Mouse (Mus musculus): ENCODE measurements around the gene Slc25a39. TPM values are rescaled to one million over a fixed set of nuclear protein-coding genes. Genes with fewer than 3 reads are reported as not detected.

Slc25a39 gene
- total and polyA plus RNA-seq, 3 experiments: 108 to 226 (median 199) TPM

DNA sequence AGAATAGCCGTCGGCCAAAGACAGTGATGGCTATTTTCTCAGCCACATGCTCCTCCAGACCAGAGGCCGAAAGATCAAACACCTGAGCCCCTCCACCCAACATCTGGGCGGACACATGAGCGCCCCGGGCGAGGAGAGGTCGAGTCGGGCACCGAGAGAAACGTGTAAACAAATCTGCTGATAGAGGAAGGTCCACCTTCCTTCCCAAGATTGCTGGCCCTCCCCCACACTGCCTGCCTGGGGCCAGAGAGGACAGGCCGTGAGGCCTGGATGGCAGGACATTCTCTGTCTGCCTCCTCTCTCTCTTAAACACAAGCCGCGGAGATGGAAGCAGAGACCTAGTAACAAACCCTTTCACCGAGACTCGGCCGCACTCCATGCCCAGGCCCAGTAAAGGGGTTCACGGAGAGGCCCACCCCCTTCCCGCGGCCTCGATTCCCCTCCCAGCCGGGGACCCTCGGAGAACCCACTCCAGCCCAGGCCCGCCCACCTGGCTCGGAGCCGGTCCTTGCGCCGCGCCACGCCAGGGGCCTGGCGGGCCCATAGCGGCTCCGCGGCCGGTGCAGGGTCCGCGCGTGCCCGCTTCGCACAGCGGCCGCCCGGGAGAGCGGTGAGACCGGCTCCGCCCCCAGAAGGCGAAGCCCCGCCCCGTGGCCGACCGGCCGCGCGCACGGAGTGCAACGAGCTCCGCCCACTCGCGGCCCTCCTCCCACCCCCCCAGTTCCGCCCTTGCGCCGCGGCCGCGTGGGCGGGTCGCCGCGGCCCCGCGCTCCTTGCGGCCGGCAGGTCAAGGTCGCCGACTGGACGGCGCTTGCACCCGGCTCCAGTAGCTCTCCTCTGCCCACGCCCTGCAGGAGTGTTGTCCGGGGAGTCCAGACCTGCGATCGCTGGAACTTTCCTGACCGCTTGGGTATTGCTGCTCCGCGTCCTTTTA, 579 bp downstream of the Slc25a39 start (continued):
- no peak for TF ChIP-seq MAZ (IDR thresholded peaks at IDR 0.05; ENCODE audit: low read depth, low read length)

DNA sequence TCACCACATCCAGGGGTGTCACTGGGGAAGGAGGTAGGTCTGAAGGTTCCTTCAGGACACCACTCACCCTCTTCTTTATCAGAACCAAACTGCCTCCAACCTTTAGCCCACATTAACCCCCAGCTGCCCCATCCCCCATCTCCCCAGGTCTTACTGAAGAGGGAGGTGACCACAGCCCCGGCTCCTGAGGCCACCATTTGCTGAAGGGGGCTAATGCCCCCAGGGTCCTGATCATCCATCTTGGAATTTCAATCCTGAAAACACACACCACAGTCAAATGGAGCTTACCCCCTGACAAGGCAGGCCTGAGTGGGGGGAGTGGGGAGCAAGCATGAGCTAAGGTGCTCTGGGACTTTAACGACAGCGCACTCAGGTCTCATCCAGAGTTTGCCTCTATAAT, 1.3 kb downstream of the Slc25a39 start:
- Histone ChIP-seq H3K4me2 (ENCODE audit: insufficient read depth, low read depth, poor library complexity, severe bottlenecking) (peak overlapping the region; percentile 75), H3K27me3 (replicated peaks) (no peaks in the 10 kb centered on the region), H3K9ac (ENCODE audit: insufficient read depth, low read depth) (peak overlapping the region; percentile 97), H3K9me3 (replicated peaks; ENCODE audit: low read length) (no peaks in the 10 kb centered on the region), H3K4me3 (replicated peaks in 1 of 3; ENCODE audit: low read depth in 2 of 3, low read length in 2 of 3, poor library complexity in 1 of 3) (peak overlapping the region; percentile 63 to 99 (median 87)), H3K27ac (ENCODE audit: insufficient read depth, low read depth) (no peak overlapping the region), H3K79me2 (replicated peaks; ENCODE audit: control insufficient read depth, extremely low read depth, insufficient read depth, poor library complexity, severe bottlenecking) (peaks cover 12% of the 10 kb centered on the region), H3K36me3 (replicated peaks in 1 of 2; ENCODE audit: control insufficient read depth in 1 of 2, insufficient read depth in 1 of 2, low read length in 1 of 2) (peaks cover 41 to 47% of the 10 kb centered on the region in 2 experiments), H3K4me1 (ENCODE audit: control insufficient read depth in 1 of 2, insufficient read depth in 2 of 2) (peaks cover 8 to 45% of the 10 kb centered on the region in 2 experiments)
- dilution Hi-C loops (cut with MboI; ENCODE audit: extremely low pct_ligation_motif_present, extremely low pct_unique_long_range_greater_than_20kb, low sequenced_read_pairs): loop anchor here (25.0 kb wide), 1 partner anchor 94 kb away; the partner anchor contains the start of gene Ubtf
- TF ChIP-seq CTCF (conservative IDR thresholded peaks at IDR 0.05 in 1 of 2, IDR thresholded peaks at IDR 0.05 in 1 of 2; ENCODE audit: low read depth in 2 of 2, low read length in 2 of 2) (no peak), USF1 (IDR thresholded peaks at IDR 0.05; ENCODE audit: low read depth, low read length) (no peak), ZC3H11A (IDR thresholded peaks at IDR 0.05; ENCODE audit: low read depth, low read length) (no peak)
- in situ Hi-C loops (cut with MboI; ENCODE audit: low pct_ligation_motif_present, low pct_unique_long_range_greater_than_20kb, low sequenced_read_pairs): loop anchor here (5.0 kb wide), 1 partner anchor 84 kb away; no protein-coding TSS in a partner anchor
- no peak for DNase-seq (ENCODE audit: extremely low read depth)

DNA sequence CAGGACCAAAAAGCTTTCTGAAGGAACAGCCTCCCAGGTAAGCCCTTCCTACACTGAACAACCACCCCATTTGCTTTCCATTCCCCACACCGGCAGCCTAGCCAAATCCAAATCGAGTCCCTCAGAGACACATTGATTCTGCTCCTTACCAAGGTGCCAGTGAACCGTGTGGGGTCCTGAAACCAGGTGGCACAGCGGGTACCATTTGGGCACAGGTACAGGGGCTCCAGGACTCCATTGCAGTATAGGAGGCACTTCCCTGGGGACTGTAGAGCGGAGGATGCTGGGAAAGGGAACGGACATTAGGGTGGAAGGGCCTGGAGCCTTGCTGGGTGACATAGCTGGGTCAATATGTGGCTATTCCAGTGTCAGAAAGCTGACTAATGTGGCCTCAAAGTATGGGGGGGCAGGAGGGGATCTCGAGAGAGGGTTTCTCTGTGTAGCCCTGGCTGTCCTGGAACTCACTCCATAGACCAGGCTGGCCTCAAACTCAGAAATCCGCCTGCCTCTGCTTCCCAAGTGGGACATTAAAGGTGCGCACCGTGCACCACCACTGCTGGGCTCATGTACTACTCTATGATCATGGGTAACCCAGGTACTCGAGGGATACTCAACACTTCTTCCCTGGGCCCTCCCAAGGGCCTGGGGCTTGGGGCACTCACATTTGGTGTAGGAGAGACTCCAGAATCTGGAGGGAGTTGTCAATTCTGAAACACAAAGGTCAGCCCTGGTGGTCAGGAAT, 2.0 kb downstream of the Slc25a39 start:
- peak overlapping the region; percentile 75 for H3K4me2 ChIP-seq (ENCODE audit: insufficient read depth, low read depth, poor library complexity, severe bottlenecking)
- H3K79me2 ChIP-seq (replicated peaks; ENCODE audit: control insufficient read depth, extremely low read depth, insufficient read depth, poor library complexity, severe bottlenecking): peaks cover 12% of the 10 kb centered on the region
- H3K4me1 ChIP-seq (ENCODE audit: control insufficient read depth in 1 of 2, insufficient read depth in 2 of 2): peaks cover 8 to 40% of the 10 kb centered on the region in 2 experiments
- no peak overlapping the region for H3K27ac ChIP-seq (ENCODE audit: insufficient read depth, low read depth)
- peak overlapping the region in 2 of 3 experiments; percentile 63 to 87 for H3K4me3 ChIP-seq (replicated peaks in 1 of 3; ENCODE audit: low read depth in 2 of 3, low read length in 2 of 3, poor library complexity in 1 of 3)
- peak overlapping the region; percentile 97 for H3K9ac ChIP-seq (ENCODE audit: insufficient read depth, low read depth)
- no peaks in the 10 kb centered on the region for H3K9me3 ChIP-seq (replicated peaks; ENCODE audit: low read length)
- in situ Hi-C loops (cut with MboI; ENCODE audit: low pct_ligation_motif_present, low pct_unique_long_range_greater_than_20kb, low sequenced_read_pairs): loop anchor here (5.0 kb wide), 1 partner anchor 83 kb away; no protein-coding TSS in a partner anchor
- TF ChIP-seq MYC (IDR thresholded peaks at IDR 0.05; ENCODE audit: low read depth, low read length): no peak
- TF ChIP-seq RAD21 (IDR thresholded peaks at IDR 0.05; ENCODE audit: low read depth, low read length): no peak
- TF ChIP-seq POLR2A (IDR thresholded peaks at IDR 0.05; ENCODE audit: low read depth, low read length): no peak
- peaks cover 41 to 52% of the 10 kb centered on the region in 2 experiments for H3K36me3 ChIP-seq (replicated peaks in 1 of 2; ENCODE audit: control insufficient read depth in 1 of 2, insufficient read depth in 1 of 2, low read length in 1 of 2)
- dilution Hi-C loops (cut with MboI; ENCODE audit: extremely low pct_ligation_motif_present, extremely low pct_unique_long_range_greater_than_20kb, low sequenced_read_pairs): loop anchor here (25.0 kb wide), 1 partner anchor 93 kb away; the partner anchor contains the start of gene Ubtf
- no peak for DNase-seq (ENCODE audit: extremely low read depth)
- H3K27me3 ChIP-seq (replicated peaks): no peaks in the 10 kb centered on the region

Data from CH12.LX (cell line).